Mouse (Mus musculus) limb, embryonic 11.5 days (tissue): ENCODE measurements around the gene Frmpd1. TPM values are rescaled to one million over a fixed set of nuclear protein-coding genes. Genes with fewer than 3 reads are reported as not detected.

Experiments
- ATAC-seq: fragments of 200-750 bp; cut with Nextera tagmentation; 2 replicates; pipeline ENCODE4 v1.8.0; 2017; ENCODE audit warnings: low read depth; ENCODE audit not compliant: insufficient number of reproducible peaks, low FRiP score, low TSS enrichment
- DNase-seq: peaks from one replicate; pipeline ENCODE4 v3.0.0-alpha.2; 2015; ENCODE audit warnings: low spot score
- H3K27ac ChIP-seq: fragments of 300-500 bp; sonication (generic); replicated peaks from 2 replicates; pipeline ENCODE4 v1.5.1; 2014; ENCODE audit warnings: low read depth, mild to moderate bottlenecking, low read length
- H3K27me3 ChIP-seq: fragments of 300-500 bp; sonication (generic); 2 replicates; pipeline ENCODE4 v1.6.1; 2014; ENCODE audit warnings: mild to moderate bottlenecking, low read length, mixed read lengths; ENCODE audit not compliant: control insufficient read depth, insufficient read depth
- H3K36me3 ChIP-seq: fragments of 300-500 bp; sonication (generic); 2 replicates; pipeline ENCODE4 v1.6.1; 2014; ENCODE audit warnings: mild to moderate bottlenecking, low read length, moderate library complexity, mixed read lengths; ENCODE audit not compliant: control insufficient read depth, insufficient read depth
- H3K4me1 ChIP-seq: fragments of 300-500 bp; sonication (generic); 2 replicates; pipeline ENCODE4 v1.6.1; 2014; ENCODE audit warnings: low read length, mixed read lengths; ENCODE audit not compliant: control insufficient read depth, insufficient read depth
- H3K4me2 ChIP-seq: fragments of 300-500 bp; sonication (generic); 2 replicates; pipeline ENCODE4 v1.6.1; 2014; ENCODE audit warnings: low read depth, mild to moderate bottlenecking, moderate library complexity; ENCODE audit not compliant: severe bottlenecking
- H3K4me3 ChIP-seq: fragments of 300-500 bp; sonication (generic); 2 replicates; pipeline ENCODE4 v1.5.1; 2014; ENCODE audit warnings: low read depth, low read length
- H3K9ac ChIP-seq: fragments of 300-500 bp; sonication (generic); 2 replicates; pipeline ENCODE4 v1.6.1; 2014; ENCODE audit warnings: mild to moderate bottlenecking, low read length
- H3K9me3 ChIP-seq: fragments of 300-500 bp; sonication (generic); 2 replicates; pipeline ENCODE4 v1.6.1; 2016; ENCODE audit warnings: low read length; ENCODE audit not compliant: control insufficient read depth
- WGBS: fragments of 180-500 bp; shearing (Covaris S2); extraction: QIAGEN DNeasy Blood & Tissue Kit; methylation state at CpG from one replicate; pipeline ENCODE4 v1.1.7; 2014; 5-methylcytosine and 5-hydroxymethylcytosine counted together
- polyA plus RNA-seq: library from polyadenylated mRNA; unstranded; fragments of >200 nt; fragmentation: Nextera tagmentation; extraction: Ambion mirVana; gene quantifications from 2 replicates; pipeline ENCODE4 v1.2.1, GENCODE M21; 2014

Gene Frmpd1
- polyA plus RNA-seq: 0.96 and 2.6 TPM in 2 replicates

DNA sequence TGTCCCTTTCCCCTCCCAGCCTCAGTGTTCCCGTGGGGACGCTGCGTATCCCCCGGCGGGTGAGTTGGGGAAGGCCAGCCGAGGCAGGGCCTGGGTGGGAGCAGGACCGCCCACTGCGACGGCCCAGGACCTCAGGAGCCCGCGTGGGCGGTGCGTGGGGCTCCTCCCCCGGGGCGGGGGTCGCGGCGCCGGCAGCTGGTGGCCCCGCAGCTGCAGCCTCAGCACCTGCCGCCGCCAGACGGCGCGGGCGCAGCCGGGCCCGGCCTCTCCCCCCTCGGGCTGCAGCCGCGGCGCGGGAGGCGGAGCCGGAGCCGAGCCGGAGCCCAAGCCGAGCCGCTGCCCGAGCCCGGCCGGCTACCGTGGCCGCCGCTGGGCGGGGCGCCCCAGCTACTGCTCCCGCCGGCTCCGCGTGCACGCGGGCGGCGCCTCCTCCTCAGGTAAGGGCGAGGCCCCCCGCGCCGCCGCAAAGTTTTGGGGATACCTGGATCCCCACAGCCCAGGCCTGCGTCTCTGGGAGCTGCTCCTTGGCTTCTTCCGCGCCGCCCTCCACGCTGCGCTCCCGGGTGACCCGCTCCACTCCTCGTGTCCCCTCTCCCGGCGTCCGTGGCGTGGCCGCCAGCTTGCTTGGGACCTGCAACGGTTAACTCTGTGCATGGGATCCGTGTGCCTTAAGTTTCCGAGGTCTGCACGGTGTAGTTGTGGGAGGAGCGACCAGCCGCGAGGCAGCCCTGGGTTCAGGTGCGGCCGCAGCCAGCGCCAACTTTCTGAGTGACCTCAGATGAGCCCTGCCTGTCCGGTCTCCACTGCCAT is at the start of gene Frmpd1:
Gene Frmpd1, plus strand, starts transcription at position 355 of the 810 bp plus-strand sequence.
- peak within 1 kb of the TSS; percentile 99 for H3K4me2 ChIP-seq
- 0 out of 2 replicates have a peak, but pooled peaks cover 7% of the 10 kb centered on the region for H3K4me1 ChIP-seq
- peak; percentile 64 for DNase-seq
- H3K9me3 ChIP-seq: no peaks in the 10 kb centered on the region
- no peak within 1 kb of the TSS for H3K27ac ChIP-seq
- no peaks in the 10 kb centered on the region for H3K36me3 ChIP-seq
- peak within 1 kb of the TSS; percentile 51 for H3K9ac ChIP-seq
- peaks cover 31% of the 10 kb centered on the region for H3K27me3 ChIP-seq
- peak; percentile 76 for ATAC-seq
- 0% methylated on average over 54 of the region's 85 CpGs for WGBS
- H3K4me3 ChIP-seq: peak within 1 kb of the TSS; percentile 50

DNA sequence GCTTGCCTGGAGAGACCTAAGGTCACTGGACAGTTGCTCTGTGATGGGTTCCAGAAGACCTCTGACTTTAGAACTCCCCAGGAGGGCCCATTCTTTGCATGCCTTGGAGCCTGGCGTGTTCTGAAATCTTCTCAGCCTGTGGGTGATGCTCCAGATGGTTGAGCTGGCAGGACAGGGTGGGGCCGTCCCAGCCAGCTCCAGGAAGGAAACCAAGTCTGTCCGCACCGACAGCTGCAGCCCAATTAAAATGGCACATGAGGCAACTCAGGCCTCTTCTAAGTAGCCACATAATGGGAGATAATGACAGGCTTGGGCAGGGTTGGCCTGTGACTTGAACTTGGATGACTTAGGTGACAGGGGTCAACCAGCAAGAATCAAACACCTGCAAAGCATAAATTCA is 47.0 kb upstream of the Frmpd1 start:
- ATAC-seq: no peak
- no peaks in the 10 kb centered on the region for H3K27me3 ChIP-seq
- DNase-seq: no peak
- H3K9ac ChIP-seq: no peak overlapping the region
- no peak overlapping the region for H3K4me2 ChIP-seq
- no peak overlapping the region for H3K27ac ChIP-seq
- no peaks in the 10 kb centered on the region for H3K9me3 ChIP-seq
- H3K4me3 ChIP-seq: no peak overlapping the region
- WGBS: 24% methylated on average over 4 of the region's 4 CpGs
- no peaks in the 10 kb centered on the region for H3K36me3 ChIP-seq
- H3K4me1 ChIP-seq: no peaks in the 10 kb centered on the region

DNA sequence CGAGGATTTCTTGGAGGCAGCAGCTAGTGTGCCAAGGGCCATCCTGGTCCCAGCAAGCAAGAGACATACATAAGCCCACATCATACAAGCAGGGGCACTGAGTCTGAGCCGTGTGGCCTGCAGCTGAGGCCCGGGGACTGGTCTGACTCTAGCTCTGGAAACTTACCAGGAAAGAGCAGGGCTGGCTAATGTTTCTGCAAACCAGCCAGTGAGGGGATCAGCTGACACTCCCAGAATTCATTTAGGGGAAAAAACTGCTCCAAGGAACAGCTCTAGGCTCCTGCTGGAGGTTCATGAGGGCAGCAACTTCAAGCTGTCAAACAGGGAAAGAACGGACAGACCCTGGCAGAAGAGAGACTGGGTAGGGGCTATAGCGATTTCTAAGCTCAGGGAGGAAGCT is 42.8 kb upstream of the Frmpd1 start:
- H3K9ac ChIP-seq: no peak overlapping the region
- DNase-seq (no peak), ATAC-seq (no peak)
- no peak overlapping the region for H3K4me2 ChIP-seq
- H3K4me3 ChIP-seq: no peak overlapping the region
- H3K36me3 ChIP-seq: no peaks in the 10 kb centered on the region
- no peak overlapping the region for H3K27ac ChIP-seq
- H3K4me1 ChIP-seq: no peaks in the 10 kb centered on the region
- no peaks in the 10 kb centered on the region for H3K9me3 ChIP-seq
- no peaks in the 10 kb centered on the region for H3K27me3 ChIP-seq
- 78% methylated on average over 5 of the region's 5 CpGs for WGBS

DNA sequence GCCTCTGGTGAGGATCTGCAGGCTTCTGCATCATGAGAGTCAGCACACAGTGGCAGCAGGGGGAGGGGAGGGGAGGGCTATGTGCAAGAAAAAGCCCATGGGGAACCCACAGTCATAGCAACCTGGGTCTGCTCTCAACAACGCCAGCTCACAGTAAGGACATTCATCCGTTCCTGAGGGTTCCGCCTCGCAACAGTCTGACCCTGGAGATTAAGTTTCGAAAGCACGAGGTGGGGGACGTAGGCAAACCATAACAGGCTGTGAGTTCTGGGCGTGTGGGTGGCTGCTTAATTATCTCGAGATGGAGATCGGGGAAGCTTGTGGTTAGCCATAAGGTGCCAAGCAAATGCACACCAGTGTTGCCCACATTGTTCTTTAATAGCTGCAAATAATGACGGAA is 42.3 kb upstream of the Frmpd1 start:
- no peaks in the 10 kb centered on the region for H3K9me3 ChIP-seq
- DNase-seq: no peak
- 53% methylated on average over 11 of the region's 11 CpGs for WGBS
- no peak for ATAC-seq
- no peak overlapping the region for H3K9ac ChIP-seq
- no peaks in the 10 kb centered on the region for H3K36me3 ChIP-seq
- no peaks in the 10 kb centered on the region for H3K4me1 ChIP-seq
- no peak overlapping the region for H3K4me2 ChIP-seq
- H3K4me3 ChIP-seq: no peak overlapping the region
- H3K27ac ChIP-seq: no peak overlapping the region
- no peaks in the 10 kb centered on the region for H3K27me3 ChIP-seq

DNA sequence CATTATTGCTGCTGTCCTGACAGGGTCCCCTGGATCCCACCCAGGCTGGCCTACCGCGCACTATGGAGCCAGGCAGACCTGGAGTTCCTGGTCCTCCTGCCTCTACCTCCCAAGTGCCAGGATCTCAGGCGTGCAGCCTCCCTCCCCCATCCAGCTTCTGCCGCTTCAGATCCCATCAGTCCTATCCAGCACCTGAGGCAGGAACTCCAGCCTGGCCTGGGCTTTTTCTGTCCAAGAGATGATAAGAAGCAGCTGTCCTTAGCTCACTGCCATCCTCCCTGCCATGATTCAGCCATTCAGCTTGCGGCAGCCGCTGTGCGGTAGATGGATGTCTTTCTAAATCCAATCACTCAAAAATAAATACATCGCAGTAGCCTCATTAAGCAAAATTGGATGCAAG is 41.7 kb upstream of the Frmpd1 start:
- Histone ChIP-seq H3K4me3 (no peak overlapping the region), H3K9me3 (no peaks in the 10 kb centered on the region), H3K4me2 (no peak overlapping the region), H3K4me1 (no peaks in the 10 kb centered on the region), H3K9ac (no peak overlapping the region), H3K27ac (no peak overlapping the region), H3K36me3 (no peaks in the 10 kb centered on the region), H3K27me3 (no peaks in the 10 kb centered on the region)
- 78% methylated on average over 8 of the region's 8 CpGs for WGBS
- no peak for DNase-seq
- no peak for ATAC-seq

DNA sequence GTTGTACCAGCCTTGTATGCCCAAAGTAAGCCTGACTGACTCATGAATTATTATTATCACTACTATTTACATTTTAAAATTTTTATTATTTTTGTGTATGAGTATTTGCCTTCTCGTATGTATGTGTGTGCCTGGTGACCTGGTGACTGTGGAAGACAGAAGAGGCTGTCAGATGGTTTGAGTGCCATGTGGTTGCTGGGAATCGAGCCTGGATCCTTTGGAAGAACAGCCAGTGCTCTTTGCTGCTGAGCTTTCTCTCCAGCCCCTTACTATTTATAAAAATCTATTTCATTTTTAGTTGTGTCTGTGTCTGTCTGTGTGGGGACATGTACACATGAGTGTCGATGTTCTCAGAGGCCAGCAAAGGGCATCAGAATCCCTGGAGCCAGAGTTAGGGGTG is 28.2 kb upstream of the Frmpd1 start:
- Histone ChIP-seq H3K9me3 (no peaks in the 10 kb centered on the region), H3K4me2 (no peak overlapping the region), H3K4me3 (no peak overlapping the region), H3K4me1 (no peaks in the 10 kb centered on the region), H3K27ac (no peak overlapping the region), H3K27me3 (no peaks in the 10 kb centered on the region), H3K9ac (no peak overlapping the region), H3K36me3 (no peaks in the 10 kb centered on the region)
- 86% methylated on average over 3 of the region's 3 CpGs for WGBS
- DNase-seq (no peak), ATAC-seq (no peak)

DNA sequence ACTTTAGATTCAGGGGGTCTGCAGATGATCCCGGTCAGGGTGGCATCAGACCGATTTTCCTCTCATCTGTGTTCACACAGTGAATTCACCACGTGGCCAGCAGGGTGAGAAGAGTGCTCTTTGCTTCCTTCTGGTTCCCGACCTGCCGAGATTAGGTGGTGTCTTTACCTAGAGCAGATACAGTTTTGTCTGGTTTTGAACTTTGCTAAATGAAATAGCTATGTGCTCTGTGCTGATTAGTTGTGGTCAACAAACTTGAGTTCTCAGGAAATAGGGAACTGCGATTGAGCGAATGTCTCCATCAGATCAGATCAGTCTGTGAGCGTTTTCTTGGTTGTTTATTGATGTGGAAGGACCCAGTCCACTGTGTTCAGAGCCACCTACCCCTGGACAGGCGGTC is 26.1 kb upstream of the Frmpd1 start:
- no peaks in the 10 kb centered on the region for H3K36me3 ChIP-seq
- no peak overlapping the region for H3K4me2 ChIP-seq
- no peak overlapping the region for H3K27ac ChIP-seq
- no peaks in the 10 kb centered on the region for H3K9me3 ChIP-seq
- no peak overlapping the region for H3K9ac ChIP-seq
- no peak overlapping the region for H3K4me3 ChIP-seq
- DNase-seq (no peak), ATAC-seq (no peak)
- no peaks in the 10 kb centered on the region for H3K4me1 ChIP-seq
- no peaks in the 10 kb centered on the region for H3K27me3 ChIP-seq
- 75% methylated on average over 9 of the region's 9 CpGs for WGBS

DNA sequence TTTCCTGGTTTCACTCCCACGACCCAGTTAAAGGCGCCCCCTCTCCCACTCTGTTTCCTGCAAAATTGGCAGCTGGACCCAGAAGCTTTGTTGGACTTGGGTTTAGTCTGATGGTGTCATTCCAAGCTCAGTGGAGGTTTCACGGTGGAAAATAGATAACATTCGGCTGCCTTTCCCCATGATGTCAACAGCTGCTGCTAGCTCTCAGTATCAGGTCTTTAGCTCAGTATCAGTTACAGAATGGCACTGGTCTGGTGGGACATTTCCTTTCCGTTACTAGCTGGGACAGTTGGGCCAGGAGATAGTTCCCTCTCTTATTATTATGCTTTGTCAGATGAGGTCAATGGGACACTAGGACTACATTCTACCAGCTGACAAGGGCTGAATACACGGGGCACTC is 23.9 kb upstream of the Frmpd1 start:
- ATAC-seq: no peak
- Histone ChIP-seq H3K27ac (no peak overlapping the region), H3K4me2 (no peak overlapping the region), H3K4me1 (no peaks in the 10 kb centered on the region), H3K36me3 (no peaks in the 10 kb centered on the region), H3K9ac (no peak overlapping the region), H3K4me3 (no peak overlapping the region), H3K9me3 (no peaks in the 10 kb centered on the region), H3K27me3 (no peaks in the 10 kb centered on the region)
- 76% methylated on average over 6 of the region's 6 CpGs for WGBS
- no peak for DNase-seq

DNA sequence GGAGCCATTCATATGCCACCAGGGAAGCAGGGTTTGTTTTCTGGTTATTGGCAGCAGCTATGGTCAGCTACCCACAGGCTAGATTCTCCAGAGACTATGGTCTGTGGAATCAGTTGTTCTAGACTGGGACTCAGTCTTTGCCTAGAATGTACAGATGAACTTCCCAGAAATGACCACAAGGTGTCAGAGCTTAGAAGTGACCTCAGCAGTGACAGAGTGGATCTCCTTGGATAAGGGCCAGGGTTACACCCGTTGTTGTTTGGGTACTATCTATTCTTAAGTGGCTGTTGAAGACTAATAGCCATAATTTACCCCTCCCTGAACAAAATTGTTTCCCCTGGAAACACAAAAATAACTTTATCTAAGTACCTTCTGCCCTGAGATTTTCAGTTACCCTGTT is 21.0 kb upstream of the Frmpd1 start:
- no peaks in the 10 kb centered on the region for H3K9me3 ChIP-seq
- H3K36me3 ChIP-seq: no peaks in the 10 kb centered on the region
- H3K9ac ChIP-seq: no peak overlapping the region
- H3K4me3 ChIP-seq: no peak overlapping the region
- H3K4me1 ChIP-seq: no peaks in the 10 kb centered on the region
- WGBS: 64% methylated on average over 1 of the region's 1 CpGs
- DNase-seq (no peak), ATAC-seq (no peak)
- no peaks in the 10 kb centered on the region for H3K27me3 ChIP-seq
- H3K4me2 ChIP-seq: no peak overlapping the region
- no peak overlapping the region for H3K27ac ChIP-seq
